Mouse (Mus musculus) CH12F3 (cell line): Measurements from ENCODE around the gene Olfr1367.
"Not testable (repeated sequence)": the region's sequence is repeated elsewhere in the genome, so short reads cannot be mapped to it uniquely, and the experiment has no call there.

ENCODE experiments used
- in situ Hi-C: fragments of 300-500 bp; cut with MboI; formaldehyde crosslinking; loops from 2 replicates; pipeline ENCODE4 v1.14.3; 2020; ENCODE audit warnings: low sequenced_read_pairs

Gene Olfr1367

GRCm38 (mm10) chr13:21395623-21396022 lies 48.9 kb downstream of the Olfr1367 start:
- in situ Hi-C loops = no loop called here

- in situ Hi-C loops = not testable (repeated sequence)
Observed at GRCm38 (mm10) chr13:21396048-21396447, 49.3 kb downstream of the Olfr1367 start.

GRCm38 (mm10) chr13:21397486-21397885 lies 50.8 kb downstream of the Olfr1367 start:
- in situ Hi-C loops = no loop called here
